Mouse (Mus musculus): Measurements from ENCODE around the gene Man1a2. TPM values are rescaled to one million over a fixed set of nuclear protein-coding genes. Genes with fewer than 3 reads are reported as not detected.
A peak's percentile ranks its signal among the peaks of the same experiment; 100 is the strongest.

The Man1a2 gene
- polyA plus RNA-seq, 1 experiment from 2014 or later = 94.5 TPM

DNA sequence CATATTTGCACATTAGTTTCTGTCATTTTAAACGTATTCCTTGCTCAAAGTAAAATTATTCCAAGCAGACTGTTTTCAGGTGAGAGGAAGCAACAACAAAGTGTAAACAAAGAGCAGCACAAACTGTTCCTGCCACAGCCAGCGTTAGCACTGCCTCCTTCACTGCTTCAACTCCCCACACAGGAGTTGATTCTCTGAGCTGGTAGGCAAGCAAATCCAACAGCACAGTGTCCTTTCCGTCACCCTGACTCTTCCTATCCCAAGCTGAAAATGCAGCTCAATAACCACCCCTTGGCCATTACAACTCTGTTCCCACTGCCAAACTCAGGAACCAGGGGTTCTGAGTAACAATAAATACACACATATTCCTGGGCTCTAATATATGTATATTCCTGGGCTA lies 2.5 kb downstream of the Man1a2 start:
- Histone ChIP-seq H3K27ac (no peak overlapping the region), H3K4me2 (replicated peaks) (peak overlapping the region; percentile 88), H3K4me3 (peak overlapping the region; percentile 37), H3K36me3 (no peaks in the 10 kb centered on the region), H3K9ac (peak overlapping the region; percentile 42), H3K4me1 (peaks cover 26% of the 10 kb centered on the region), H3K9me3 (no peaks in the 10 kb centered on the region), H3K27me3 (no peaks in the 10 kb centered on the region)
- ATAC-seq (ENCODE audit: insufficient number of reproducible peaks, insufficient read depth, low FRiP score, low TSS enrichment) = no peak
- 22% methylated on average over 3 of the region's 3 CpGs for WGBS

GRCm38 (mm10) chr3:100682281-100682680 lies 3.0 kb downstream of the Man1a2 start:
- Histone ChIP-seq H3K9ac (no peak overlapping the region; the same call in 1 of the 2 replicates), H3K27ac (no peak overlapping the region), H3K4me2 (replicated peaks) (peak overlapping the region; percentile 88), H3K4me1 (peaks cover 26% of the 10 kb centered on the region), H3K9me3 (no peaks in the 10 kb centered on the region), H3K27me3 (no peaks in the 10 kb centered on the region), H3K36me3 (no peaks in the 10 kb centered on the region), H3K4me3 (peak overlapping the region; percentile 37)
- ATAC-seq (ENCODE audit: insufficient number of reproducible peaks, insufficient read depth, low FRiP score, low TSS enrichment) = no peak
- WGBS = 59% methylated on average over 4 of the region's 4 CpGs

GRCm38 (mm10) chr3:100681448-100682092 lies 3.7 kb downstream of the Man1a2 start:
- Histone ChIP-seq H3K4me1 (peaks cover 26% of the 10 kb centered on the region), H3K27ac (no peak overlapping the region), H3K9ac (peak overlapping the region; percentile 27; the same call in 1 of the 2 replicates), H3K9me3 (no peaks in the 10 kb centered on the region), H3K27me3 (no peaks in the 10 kb centered on the region), H3K4me3 (peak overlapping the region; percentile 23), H3K36me3 (no peaks in the 10 kb centered on the region), H3K4me2 (replicated peaks) (peak overlapping the region; percentile 88)
- 15% methylated on average over 11 of the region's 11 CpGs for WGBS
- no peak for ATAC-seq (ENCODE audit: insufficient number of reproducible peaks, insufficient read depth, low FRiP score, low TSS enrichment)

DNA sequence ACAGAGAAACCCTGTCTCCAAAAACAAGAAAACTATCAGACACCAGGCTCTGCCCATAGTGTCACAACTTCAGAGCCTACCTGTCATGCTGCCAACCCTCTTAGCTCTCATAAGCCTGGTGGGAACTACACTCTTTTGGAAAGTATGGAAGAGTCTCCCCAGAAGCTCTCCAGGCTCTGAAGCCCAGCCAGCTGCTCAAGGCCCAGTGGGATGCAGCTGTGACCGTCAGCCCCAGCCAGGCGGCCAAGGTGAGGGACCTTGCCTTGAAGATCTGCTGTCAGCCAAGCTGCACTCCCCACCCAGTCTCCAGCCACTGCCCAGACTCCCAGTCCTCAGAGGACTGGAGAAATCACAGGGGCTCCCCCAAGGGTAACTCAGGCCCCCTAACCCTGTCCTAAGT lies 5.1 kb downstream of the Man1a2 start:
- Histone ChIP-seq H3K9me3 (no peaks in the 10 kb centered on the region), H3K4me1 (peaks cover 20% of the 10 kb centered on the region), H3K27ac (no peak overlapping the region), H3K4me3 (no peak overlapping the region), H3K36me3 (no peaks in the 10 kb centered on the region), H3K9ac (no peak overlapping the region), H3K4me2 (replicated peaks) (no peak overlapping the region), H3K27me3 (no peaks in the 10 kb centered on the region)
- ATAC-seq (ENCODE audit: insufficient number of reproducible peaks, insufficient read depth, low FRiP score, low TSS enrichment) = no peak
- 77% methylated on average over 2 of the region's 2 CpGs for WGBS

DNA sequence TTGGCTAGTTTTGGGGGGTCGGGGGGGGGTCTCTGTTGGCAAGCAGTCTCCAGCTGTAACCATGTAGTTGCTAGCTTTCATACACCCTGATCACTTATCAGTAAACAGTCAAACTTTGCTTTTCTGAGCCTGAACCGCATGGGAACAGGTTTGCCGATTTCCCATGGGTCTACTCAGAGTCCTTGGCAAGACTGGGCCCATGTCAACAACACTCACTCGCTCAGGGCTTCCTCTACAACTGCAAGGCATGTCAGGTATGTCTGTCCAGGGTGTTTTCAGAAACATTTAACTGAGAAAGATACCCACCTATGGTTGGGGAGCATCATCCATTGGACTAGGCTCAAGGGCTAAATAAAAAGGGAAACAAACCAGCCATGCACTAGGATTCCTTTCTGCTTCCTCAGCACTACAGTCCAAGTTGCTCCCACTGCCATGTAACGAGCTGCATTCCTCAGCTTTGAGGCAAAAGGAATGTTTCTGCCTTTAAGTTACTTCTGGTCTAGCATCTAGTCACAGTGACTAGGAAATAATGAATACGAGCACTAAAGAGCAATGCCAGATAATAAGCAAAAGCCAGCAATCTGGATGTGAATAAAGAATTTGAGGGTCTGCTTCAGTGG lies 6.2 kb downstream of the Man1a2 start:
- H3K9me3 ChIP-seq = no peaks in the 10 kb centered on the region
- ATAC-seq (ENCODE audit: insufficient number of reproducible peaks, insufficient read depth, low FRiP score, low TSS enrichment) = no peak
- H3K27ac ChIP-seq = no peak overlapping the region
- H3K9ac ChIP-seq = no peak overlapping the region
- peaks cover 20% of the 10 kb centered on the region for H3K4me1 ChIP-seq
- H3K27me3 ChIP-seq = no peaks in the 10 kb centered on the region
- H3K4me2 ChIP-seq (replicated peaks) = no peak overlapping the region
- H3K36me3 ChIP-seq = no peaks in the 10 kb centered on the region
- 86% methylated on average over 6 of the region's 6 CpGs for WGBS
- H3K4me3 ChIP-seq = no peak overlapping the region

GRCm38 (mm10) chr3:100675146-100675545 lies 10.2 kb downstream of the Man1a2 start:
- H3K36me3 ChIP-seq = no peaks in the 10 kb centered on the region
- no peaks in the 10 kb centered on the region for H3K4me1 ChIP-seq
- H3K9ac ChIP-seq = no peak overlapping the region
- H3K27ac ChIP-seq = no peak overlapping the region
- H3K27me3 ChIP-seq = no peaks in the 10 kb centered on the region
- 94% methylated on average over 4 of the region's 4 CpGs for WGBS
- no peaks in the 10 kb centered on the region for H3K9me3 ChIP-seq
- H3K4me3 ChIP-seq = no peak overlapping the region
- no peak overlapping the region for H3K4me2 ChIP-seq (replicated peaks)
- ATAC-seq (ENCODE audit: insufficient number of reproducible peaks, insufficient read depth, low FRiP score, low TSS enrichment) = no peak

GRCm38 (mm10) chr3:100670412-100670811 lies 14.9 kb downstream of the Man1a2 start:
- H3K27me3 ChIP-seq = no peaks in the 10 kb centered on the region
- no peak overlapping the region for H3K9ac ChIP-seq
- no peak for ATAC-seq (ENCODE audit: insufficient number of reproducible peaks, insufficient read depth, low FRiP score, low TSS enrichment)
- 89% methylated on average over 2 of the region's 2 CpGs for WGBS
- no peaks in the 10 kb centered on the region for H3K9me3 ChIP-seq
- H3K4me3 ChIP-seq = no peak overlapping the region
- no peak overlapping the region for H3K27ac ChIP-seq
- no peaks in the 10 kb centered on the region for H3K4me1 ChIP-seq
- no peak overlapping the region for H3K4me2 ChIP-seq (replicated peaks)
- H3K36me3 ChIP-seq = no peaks in the 10 kb centered on the region

- no peak for ATAC-seq (ENCODE audit: insufficient number of reproducible peaks, insufficient read depth, low FRiP score, low TSS enrichment)
- 87% methylated on average over 1 of the region's 1 CpGs for WGBS
- no peak overlapping the region for H3K9ac ChIP-seq
Measured at GRCm38 (mm10) chr3:100653291-100653690, 32.0 kb downstream of the Man1a2 start.

GRCm38 (mm10) chr3:100641581-100641980 lies 43.7 kb downstream of the Man1a2 start:
- no peak for ATAC-seq (ENCODE audit: insufficient number of reproducible peaks, insufficient read depth, low FRiP score, low TSS enrichment)
- Histone ChIP-seq H3K9me3 (no peaks in the 10 kb centered on the region), H3K9ac (no peak overlapping the region), H3K27me3 (no peaks in the 10 kb centered on the region), H3K36me3 (peaks cover 18% of the 10 kb centered on the region), H3K4me2 (replicated peaks) (no peak overlapping the region), H3K27ac (no peak overlapping the region), H3K4me1 (no peaks in the 10 kb centered on the region), H3K4me3 (no peak overlapping the region)
- 89% methylated on average over 8 of the region's 8 CpGs for WGBS

More at GRCm38 (mm10) chr3:100653291-100653690, 32.0 kb downstream of the Man1a2 start:
- H3K27ac ChIP-seq = no peak overlapping the region
- H3K9me3 ChIP-seq = no peaks in the 10 kb centered on the region
- 0 out of 2 replicates have a peak, but pooled peaks cover 4% of the 10 kb centered on the region for H3K36me3 ChIP-seq
- H3K27me3 ChIP-seq = no peaks in the 10 kb centered on the region
- H3K4me1 ChIP-seq = no peaks in the 10 kb centered on the region
- H3K4me3 ChIP-seq = no peak overlapping the region
- H3K4me2 ChIP-seq (replicated peaks) = no peak overlapping the region

DNA sequence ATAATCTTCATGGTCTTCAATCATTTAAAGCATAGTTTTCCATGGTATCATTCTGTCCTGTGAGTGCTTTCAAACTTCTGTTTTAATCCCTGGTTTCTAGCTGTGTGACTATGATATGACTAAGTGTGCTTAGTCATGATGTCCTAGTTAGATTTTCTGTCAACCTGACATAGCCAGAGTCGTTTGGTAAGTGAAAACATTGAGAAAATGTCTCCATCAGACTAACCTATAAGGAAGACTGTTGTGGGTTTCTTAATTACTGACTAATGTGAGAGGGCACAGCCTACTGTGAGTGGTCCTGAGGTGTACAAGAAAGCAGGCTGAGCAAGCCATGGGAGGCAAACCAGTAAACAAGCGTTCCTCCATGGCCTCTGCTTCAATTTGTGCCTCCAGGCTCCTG lies 49.0 kb downstream of the Man1a2 start:
- no peak overlapping the region for H3K9ac ChIP-seq
- no peak for ATAC-seq (ENCODE audit: insufficient number of reproducible peaks, insufficient read depth, low FRiP score, low TSS enrichment)
- H3K4me1 ChIP-seq = no peaks in the 10 kb centered on the region
- WGBS = 70% methylated on average over 2 of the region's 2 CpGs
- H3K36me3 ChIP-seq = peaks cover 8% of the 10 kb centered on the region
- H3K4me2 ChIP-seq (replicated peaks) = no peak overlapping the region
- no peak overlapping the region for H3K4me3 ChIP-seq
- no peaks in the 10 kb centered on the region for H3K9me3 ChIP-seq
- H3K27me3 ChIP-seq = no peaks in the 10 kb centered on the region
- no peak overlapping the region for H3K27ac ChIP-seq

DNA sequence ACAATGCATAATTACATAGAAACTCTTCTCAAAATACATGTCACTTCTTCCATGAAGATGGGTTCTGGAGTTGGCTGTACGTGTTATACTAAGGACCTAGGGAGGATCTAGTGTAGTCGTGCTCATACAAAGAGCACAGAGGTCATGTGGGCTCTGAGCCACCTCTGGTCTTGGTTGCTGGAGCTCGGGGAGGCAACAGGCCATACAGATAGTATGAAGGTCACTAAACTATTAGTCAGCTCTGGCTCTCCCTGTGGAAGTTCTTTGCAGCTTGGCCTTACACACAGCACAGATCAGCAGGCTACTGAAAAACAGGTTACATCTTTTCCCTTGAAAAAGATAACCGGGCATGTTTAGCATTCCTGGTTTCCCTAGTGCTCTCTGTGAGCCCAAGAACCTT lies 50.5 kb downstream of the Man1a2 start:
- 87% methylated on average over 4 of the region's 4 CpGs for WGBS
- Histone ChIP-seq H3K4me2 (replicated peaks) (no peak overlapping the region), H3K4me1 (no peaks in the 10 kb centered on the region), H3K27me3 (no peaks in the 10 kb centered on the region), H3K27ac (no peak overlapping the region), H3K4me3 (no peak overlapping the region), H3K9me3 (no peaks in the 10 kb centered on the region), H3K36me3 (no peaks in the 10 kb centered on the region), H3K9ac (no peak overlapping the region)
- no peak for ATAC-seq (ENCODE audit: insufficient number of reproducible peaks, insufficient read depth, low FRiP score, low TSS enrichment)

DNA sequence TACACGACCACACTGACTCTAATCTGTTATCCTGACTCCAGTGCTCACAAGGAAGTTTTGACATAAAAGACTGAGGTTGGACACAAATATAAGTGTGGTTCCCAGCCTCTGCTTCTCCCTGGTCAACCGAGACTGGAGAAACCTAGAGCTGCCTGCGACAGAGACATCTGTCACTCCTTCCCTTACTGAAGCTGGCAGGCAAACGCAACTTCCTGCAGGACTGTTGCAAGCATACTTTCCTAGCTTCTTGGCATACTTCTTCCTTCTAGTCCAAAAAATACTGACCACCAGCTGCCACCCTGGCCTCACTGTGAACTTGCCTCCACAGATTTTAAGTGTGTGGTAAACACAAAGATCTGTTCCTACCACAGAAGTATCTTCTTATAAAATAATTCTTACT lies 66.8 kb downstream of the Man1a2 start:
- Histone ChIP-seq H3K4me2 (replicated peaks) (no peak overlapping the region), H3K9ac (no peak overlapping the region), H3K9me3 (no peaks in the 10 kb centered on the region), H3K4me3 (no peak overlapping the region), H3K27ac (no peak overlapping the region), H3K27me3 (no peaks in the 10 kb centered on the region), H3K4me1 (no peaks in the 10 kb centered on the region), H3K36me3 (no peaks in the 10 kb centered on the region)
- no peak for ATAC-seq (ENCODE audit: insufficient number of reproducible peaks, insufficient read depth, low FRiP score, low TSS enrichment)
- 79% methylated on average over 4 of the region's 4 CpGs for WGBS

Data from embryonic facial prominence, embryonic 12.5 days (tissue).